Mouse (Mus musculus) heart, postnatal 25 days (tissue): ENCODE measurements around the gene Lcn11. TPM values are rescaled to one million over a fixed set of nuclear protein-coding genes. Genes with fewer than 3 reads are reported as not detected.
"Not testable (repeated sequence)": the region's sequence is repeated elsewhere in the genome, so short reads cannot be mapped to it uniquely, and the experiment has no call there.

Experiments used
- DNase-seq: peaks from one replicate; pipeline ENCODE4 v3.0.0; 2022; ENCODE audit warnings: low spot score
- intact Hi-C: fragments of 180-260 bp; cut with DNase I; formaldehyde crosslinking; loops from one replicate; pipeline ENCODE4 v1.15.1; 2025
- total RNA-seq, 2 experiments: library from RNA; stranded (reverse); gene quantifications; 2 replicates each; pipeline ENCODE4 v1.2.3; 2021

The Lcn11 gene
- total RNA-seq, result not detected

DNA sequence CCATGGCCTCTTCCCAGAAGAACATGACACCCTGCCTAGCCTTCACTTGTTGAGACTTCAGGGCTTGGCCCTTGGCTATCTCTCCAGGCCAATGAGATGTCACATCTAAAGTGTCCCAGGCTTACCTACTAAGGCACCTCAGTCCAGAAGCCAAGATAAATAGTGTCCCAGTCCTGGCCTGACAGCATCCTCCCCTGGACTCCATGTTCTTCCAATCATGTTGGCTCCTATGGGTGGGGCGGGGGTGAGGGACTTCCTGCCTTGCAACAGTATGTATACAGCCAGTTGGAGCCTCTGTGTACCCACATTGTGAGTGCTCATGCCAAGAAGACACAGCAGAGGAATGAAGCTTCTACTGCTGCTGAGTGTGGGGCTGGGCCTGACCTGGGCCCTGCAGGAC, at the start of gene Lcn11:
Lcn11 (plus strand) TSS at position 301 of the 400 bp plus-strand sequence.
- DNase-seq, result no peak
- intact Hi-C loops, result no loop called here

- no peak for DNase-seq
- intact Hi-C loops, result loop anchor here (5.0 kb wide), 1 partner anchor 36 kb away; no protein-coding TSS in a partner anchor
Observed at GRCm38 (mm10) chr2:25733199-25733930, 43.5 kb upstream of the Lcn11 start.

DNA sequence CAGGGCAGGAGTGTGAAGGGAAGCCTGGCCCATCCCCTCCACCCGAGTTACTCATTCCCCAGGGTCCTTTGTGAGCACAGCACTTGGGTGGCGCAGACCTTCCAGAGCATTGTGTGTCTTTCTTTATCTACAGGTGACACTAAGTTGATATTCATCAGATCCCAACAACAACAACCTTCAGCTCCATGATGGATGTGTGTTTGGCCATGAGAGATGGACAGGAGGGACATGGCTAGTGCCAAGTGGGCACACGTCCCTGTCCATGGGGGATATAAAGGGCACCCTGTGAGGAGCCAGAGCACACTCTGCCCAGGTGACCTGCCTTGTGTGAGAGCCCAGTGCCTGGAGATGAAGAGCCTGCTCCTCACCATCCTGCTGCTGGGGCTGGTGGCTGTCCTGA, 40.1 kb upstream of the Lcn11 start, which contains the start of gene Obp2b:
Obp2b (plus strand) TSS at position 301 of the 400 bp plus-strand sequence.
- DNase-seq, intact Hi-C loops: not testable (repeated sequence)

DNA sequence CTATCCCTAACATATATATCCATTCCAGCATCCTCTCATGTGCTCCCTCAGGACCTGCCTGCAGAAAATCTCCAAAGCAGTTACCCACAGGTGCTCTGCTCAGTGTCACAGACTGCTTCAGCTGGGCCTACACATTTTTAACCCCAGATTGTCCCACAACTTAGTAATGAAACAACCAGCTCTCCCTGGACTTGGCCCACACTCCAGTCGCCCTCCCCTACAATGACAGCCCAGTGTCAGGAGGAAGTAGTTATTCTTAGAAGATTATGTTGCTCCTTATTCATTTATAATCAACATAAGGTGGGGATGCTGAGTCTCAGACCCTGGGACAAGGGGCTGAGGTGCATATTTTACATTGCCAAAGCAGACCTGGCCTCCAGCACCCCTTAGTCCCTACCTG, 35.1 kb upstream of the Lcn11 start:
- intact Hi-C loops, result no loop called here
- DNase-seq, result no peak

GRCm38 (mm10) chr2:25754201-25754600, 22.6 kb upstream of the Lcn11 start:
- intact Hi-C loops, result no loop called here

GRCm38 (mm10) chr2:25758064-25758625, 18.7 kb upstream of the Lcn11 start:
- DNase-seq, result no peak

More at GRCm38 (mm10) chr2:25754201-25754600, 22.6 kb upstream of the Lcn11 start:
- DNase-seq, result no peak

DNA sequence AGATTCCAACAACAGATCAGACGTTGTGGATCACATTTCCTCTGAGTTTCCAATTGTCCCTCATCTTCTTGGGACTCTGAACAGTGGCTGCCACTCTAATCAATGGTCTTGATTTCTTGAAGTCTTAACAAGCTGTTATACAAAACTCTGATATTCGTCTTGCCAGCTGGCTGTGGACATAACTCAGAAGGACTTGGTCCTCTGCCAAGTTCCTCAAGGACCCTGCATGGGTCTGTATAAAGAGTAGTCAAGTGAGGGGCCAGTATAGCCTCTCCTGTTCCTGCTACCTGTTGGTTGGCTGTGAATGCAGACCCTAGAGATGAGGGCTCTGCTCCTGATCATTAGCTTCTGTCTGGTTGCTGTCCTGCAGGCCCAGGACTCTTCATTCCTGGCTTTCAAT, 11.5 kb upstream of the Lcn11 start, which contains the start of gene Lcn3:
Lcn3 (plus strand) TSS at position 301 of the 400 bp plus-strand sequence.
- intact Hi-C loops, result no loop called here

More at GRCm38 (mm10) chr2:25758064-25758625, 18.7 kb upstream of the Lcn11 start:
- intact Hi-C loops, result no loop called here

GRCm38 (mm10) chr2:25767764-25768163, 9.1 kb upstream of the Lcn11 start:
- intact Hi-C loops, result no loop called here

More for the DNA sequence above, 11.5 kb upstream of the Lcn11 start, which contains the start of gene Lcn3:
- no peak for DNase-seq

DNA sequence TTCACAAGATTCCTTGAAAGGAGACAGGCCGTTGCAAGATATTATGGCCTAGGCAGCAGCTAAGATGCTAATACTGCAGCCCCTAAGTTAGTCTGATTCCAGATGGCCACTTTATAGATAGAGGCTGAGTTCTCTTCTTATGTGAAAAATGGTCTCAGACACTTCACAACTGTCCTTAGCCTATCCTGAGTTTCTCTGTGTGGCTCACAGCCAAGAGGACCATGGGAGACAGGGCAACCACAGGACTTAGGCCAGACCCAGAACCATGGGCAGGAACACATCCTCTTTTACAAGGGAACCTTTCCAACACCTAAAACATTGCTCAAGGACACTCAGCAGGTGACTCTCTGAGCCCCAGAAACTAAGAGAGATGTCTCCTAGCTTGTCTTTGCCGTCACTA, 3.3 kb upstream of the Lcn11 start:
- no peak for DNase-seq
- intact Hi-C loops, result no loop called here

More at GRCm38 (mm10) chr2:25767764-25768163, 9.1 kb upstream of the Lcn11 start:
- DNase-seq, result no peak

- intact Hi-C loops, result no loop called here
- DNase-seq, result no peak
Observed at GRCm38 (mm10) chr2:25774640-25775039, 2.2 kb upstream of the Lcn11 start.

GRCm38 (mm10) chr2:25775991-25776390, 826 bp upstream of the Lcn11 start:
- intact Hi-C loops, result no loop called here

DNA sequence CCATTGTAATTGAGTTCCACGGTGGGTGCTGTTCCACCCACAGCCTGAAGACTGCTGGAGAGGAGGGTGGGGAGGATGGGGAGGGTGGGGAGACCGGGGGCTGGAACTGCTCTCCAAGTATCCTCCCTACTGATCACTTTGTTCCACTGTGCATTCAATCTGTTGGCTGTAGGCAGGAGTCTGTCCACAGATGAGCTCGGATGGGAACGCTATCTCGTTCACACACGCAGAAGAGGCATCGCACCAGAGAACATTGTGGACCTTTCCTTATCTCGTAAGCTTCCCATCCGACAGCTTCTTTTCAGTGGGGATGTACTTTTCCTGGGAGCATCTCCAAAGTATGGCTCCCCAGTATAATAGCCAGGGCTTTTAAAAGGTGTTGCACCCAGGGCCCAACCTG, 2.3 kb downstream of the Lcn11 start:
- no peak for DNase-seq
- intact Hi-C loops, result no loop called here

More at GRCm38 (mm10) chr2:25775991-25776390, 826 bp upstream of the Lcn11 start:
- DNase-seq, result no peak

DNA sequence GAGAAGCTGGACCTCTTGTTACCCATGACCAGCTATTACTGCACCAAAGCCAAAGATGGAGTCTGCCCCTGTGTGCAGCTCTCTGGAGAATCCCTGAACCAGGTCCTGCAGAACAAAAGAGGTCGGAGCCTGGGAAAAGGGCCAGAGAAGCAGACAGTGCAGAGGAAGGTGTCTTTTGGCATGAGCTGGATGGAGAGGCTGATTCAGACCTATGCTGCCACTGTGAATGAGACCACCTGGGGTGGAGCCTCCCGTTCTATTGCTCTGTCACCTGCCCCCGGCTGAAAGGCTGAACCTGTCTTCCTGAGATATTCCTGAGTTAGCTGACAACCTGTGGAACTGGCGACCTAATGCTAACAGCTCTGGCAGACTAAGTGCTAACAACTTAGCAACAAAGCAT, 4.1 kb downstream of the Lcn11 start:
- DNase-seq, result no peak
- intact Hi-C loops, result no loop called here

GRCm38 (mm10) chr2:25781957-25782356, 5.1 kb downstream of the Lcn11 start, which contains the start of gene Gm13539:
TSS of gene Gm13539 (plus strand) at chr2:25782257.
- DNase-seq, result no peak
- intact Hi-C loops, result no loop called here

DNA sequence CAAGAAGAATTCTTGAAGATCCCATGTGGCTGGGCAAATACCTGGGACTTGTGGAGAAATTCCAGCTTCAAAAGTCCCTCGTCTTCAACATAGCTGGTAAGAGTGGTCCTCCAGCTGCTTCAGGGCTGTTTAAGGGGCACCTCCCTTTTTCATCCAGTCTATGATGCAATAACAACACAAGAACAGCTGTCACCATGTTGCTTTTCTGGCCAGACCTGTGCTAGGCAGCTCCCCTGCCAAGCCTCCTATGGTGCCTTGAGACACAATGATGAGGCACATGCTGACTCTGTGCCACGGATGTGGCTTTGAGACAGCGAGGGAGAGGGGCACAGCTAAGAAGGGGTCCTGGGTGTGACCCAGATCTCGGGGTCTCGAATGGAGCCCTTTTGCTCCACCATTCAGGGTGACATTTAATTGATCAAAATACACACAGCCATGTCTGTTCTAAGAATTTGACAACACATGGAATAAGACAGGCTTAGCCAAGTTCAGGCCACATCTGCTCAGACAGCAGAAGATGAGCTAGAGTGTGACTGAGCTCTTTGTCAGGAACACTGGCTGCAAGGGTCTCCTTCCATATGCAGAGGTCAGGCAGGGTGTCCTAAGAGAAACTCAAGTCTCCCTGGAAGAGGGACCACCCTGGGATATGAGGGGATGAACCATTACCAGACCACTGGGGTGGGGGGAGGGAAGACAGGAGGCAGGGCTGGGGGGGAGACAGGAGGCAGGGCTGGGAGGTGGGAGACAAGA, 8.9 kb downstream of the Lcn11 start:
- DNase-seq, result no peak
- intact Hi-C loops, result no loop called here

- no peak for DNase-seq
- intact Hi-C loops, result no loop called here
Observed at GRCm38 (mm10) chr2:25789092-25789491, 12.3 kb downstream of the Lcn11 start.

- DNase-seq, result no peak
- intact Hi-C loops, result no loop called here
Observed at GRCm38 (mm10) chr2:25797635-25798034, 20.8 kb downstream of the Lcn11 start.

GRCm38 (mm10) chr2:25798065-25798464, 21.2 kb downstream of the Lcn11 start:
- no peak for DNase-seq
- intact Hi-C loops, result no loop called here

- intact Hi-C loops, result no loop called here
- no peak for DNase-seq
Observed at GRCm38 (mm10) chr2:25811711-25812110, 34.9 kb downstream of the Lcn11 start.

DNA sequence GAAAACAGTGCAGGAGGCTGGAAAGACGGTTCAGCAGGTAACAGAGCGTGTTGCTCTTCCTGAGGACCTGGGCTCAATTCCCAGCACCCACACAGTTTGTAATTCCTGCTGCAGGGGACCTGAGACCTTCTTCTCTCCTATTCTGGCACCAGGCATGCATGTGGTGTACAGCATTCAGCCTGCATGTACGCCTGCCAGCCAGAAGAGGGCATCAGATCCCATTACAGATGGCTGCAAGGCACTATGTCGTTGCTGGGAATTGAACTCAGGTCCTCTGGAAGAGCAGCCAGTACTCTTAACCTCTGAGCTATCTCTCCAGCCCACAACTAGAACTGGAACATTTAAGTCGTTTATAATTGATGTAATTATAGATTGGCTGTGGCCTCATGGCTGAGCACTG, 36.5 kb downstream of the Lcn11 start:
- intact Hi-C loops, result no loop called here
- no peak for DNase-seq
